Mouse (Mus musculus): Measurements from ENCODE around the gene Tcfl5. TPM values are rescaled to one million over a fixed set of nuclear protein-coding genes. Genes with fewer than 3 reads are reported as not detected.

Gene Tcfl5
- total RNA-seq, 2 experiments from 2014 or later, result not detected

DNA sequence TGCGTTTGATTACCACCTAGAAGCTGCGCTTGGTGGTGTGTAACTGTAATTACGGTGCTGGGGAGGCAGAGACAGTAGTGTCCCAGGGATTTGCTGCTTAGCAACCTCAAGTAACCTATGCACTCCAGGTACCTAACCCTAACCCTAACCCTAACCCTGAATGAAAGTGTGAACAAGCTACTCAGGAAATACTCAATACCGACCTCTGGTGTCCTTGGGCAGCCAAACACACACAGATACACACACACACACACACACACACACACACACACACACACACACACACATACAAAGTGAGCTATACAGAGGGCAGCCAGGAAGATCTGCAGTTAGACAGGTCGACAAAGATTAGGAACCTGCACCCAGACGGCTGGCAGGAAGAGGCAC is 53.8 kb downstream of the Tcfl5 start:
- H3K4me3 ChIP-seq, result peak overlapping the region; percentile 97
- DNase-seq, result no peak
- intact Hi-C loops (cut with DNase I), result loop anchor here (10.0 kb wide), 1 partner anchor 314 kb away; the partner anchor contains the start of gene Cables2
- TF ChIP-seq CTCF (IDR thresholded peaks at IDR 0.05), result no peak
- peak overlapping the region; percentile 95 for H3K27ac ChIP-seq

DNA sequence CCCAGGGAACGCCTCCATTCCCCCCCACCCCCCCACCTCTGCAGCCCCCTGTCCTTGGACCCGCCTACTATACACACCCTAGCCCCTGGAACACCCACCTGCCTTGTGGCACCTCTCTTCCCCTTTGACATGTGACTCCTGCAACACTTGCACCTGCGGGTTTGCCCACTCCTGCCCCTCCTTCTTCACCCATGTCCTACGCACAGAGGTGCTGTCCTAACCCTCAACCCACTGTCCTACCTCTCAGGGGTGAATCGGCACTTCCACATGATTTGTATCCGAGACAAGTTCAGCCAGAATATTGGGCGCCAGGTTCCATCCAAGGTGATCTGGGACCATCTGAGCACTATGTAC is 59.4 kb downstream of the Tcfl5 start:
- peak overlapping the region; percentile 85 for H3K4me3 ChIP-seq
- peak overlapping the region; percentile 98 for H3K27ac ChIP-seq
- intact Hi-C loops (cut with DNase I), result loop anchor here (5.0 to 10.0 kb wide), 2 partner anchors 164 to 308 kb away; partner anchors contain the start of gene Cables2
- no peak for DNase-seq
- no peak for TF ChIP-seq CTCF (IDR thresholded peaks at IDR 0.05)

DNA sequence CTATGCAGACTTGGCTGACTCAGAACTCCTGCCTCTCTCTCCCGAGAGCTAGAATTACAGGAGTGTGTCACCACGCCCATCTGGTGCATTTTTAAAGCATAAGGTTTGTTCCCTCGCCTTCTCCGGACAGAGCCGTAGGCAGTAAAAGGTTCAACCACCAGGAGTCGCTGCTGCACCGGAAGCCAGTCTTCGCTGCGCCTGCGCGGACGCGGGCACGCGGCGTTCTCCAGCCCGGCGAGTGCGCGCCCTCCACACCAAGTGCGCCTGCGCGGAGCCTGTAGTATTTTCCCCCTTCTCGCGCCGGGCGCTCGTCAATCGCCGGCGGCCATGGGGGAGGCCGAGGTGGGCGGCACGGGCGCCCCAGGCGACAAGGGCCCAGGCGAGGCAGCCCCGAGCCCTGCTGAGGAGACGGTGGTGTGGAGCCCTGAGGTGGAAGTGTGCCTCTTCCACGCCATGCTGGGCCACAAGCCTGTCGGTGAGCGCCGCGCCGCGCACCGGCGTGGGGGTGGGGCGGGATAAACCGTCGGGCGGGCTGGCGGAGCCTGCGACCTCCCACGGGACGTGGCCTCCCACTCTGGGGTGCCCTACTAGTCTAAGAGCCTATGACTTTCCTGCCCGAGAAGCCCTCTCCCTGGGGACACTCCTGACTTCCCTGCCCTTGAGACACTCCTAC is 59.9 kb downstream of the Tcfl5 start:
- Histone ChIP-seq H3K4me3 (peak overlapping the region; percentile 85), H3K27ac (peak overlapping the region; percentile 98)
- DNase-seq, result peak; percentile 98
- intact Hi-C loops (cut with DNase I), result loop anchor here (5.0 to 10.0 kb wide), 2 partner anchors 165 to 308 kb away; partner anchors contain the start of gene Cables2
- no peak; the same call in 1 of the 2 replicates for TF ChIP-seq CTCF (IDR thresholded peaks at IDR 0.05)

DNA sequence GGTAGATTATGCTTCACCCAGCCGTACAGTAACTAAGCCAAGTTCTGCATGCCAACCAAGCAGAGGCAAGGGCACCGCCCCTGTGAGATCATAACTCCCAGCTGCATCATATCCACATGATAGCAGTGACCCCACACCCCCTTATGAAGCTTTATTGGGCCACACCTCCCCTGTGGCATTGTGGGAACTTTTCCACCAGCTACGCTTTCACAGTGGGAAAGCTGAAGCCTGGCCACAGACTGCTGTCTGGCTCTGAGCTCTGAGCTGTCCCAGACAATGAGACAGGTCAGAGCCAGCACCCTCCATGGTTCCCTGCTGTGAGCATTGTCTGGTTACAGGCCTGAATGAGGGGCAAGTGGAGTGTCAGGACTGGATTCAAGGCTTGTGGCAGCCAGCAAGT is 61.5 kb downstream of the Tcfl5 start, which contains the start of gene Mrgbp:
Gene Mrgbp (plus strand): TSS at position 303 of the 400 bp plus-strand sequence.
- peak within 1 kb of the TSS; percentile 98; the same call in 1 of the 2 replicates for H3K27ac ChIP-seq
- no peak within 1 kb of the TSS for H3K4me3 ChIP-seq
- no peak for DNase-seq
- no peak for TF ChIP-seq CTCF (IDR thresholded peaks at IDR 0.05)
- intact Hi-C loops (cut with DNase I), result loop anchor here (5.0 to 10.0 kb wide), 2 partner anchors 166 to 306 kb away; partner anchors contain the start of gene Cables2

DNA sequence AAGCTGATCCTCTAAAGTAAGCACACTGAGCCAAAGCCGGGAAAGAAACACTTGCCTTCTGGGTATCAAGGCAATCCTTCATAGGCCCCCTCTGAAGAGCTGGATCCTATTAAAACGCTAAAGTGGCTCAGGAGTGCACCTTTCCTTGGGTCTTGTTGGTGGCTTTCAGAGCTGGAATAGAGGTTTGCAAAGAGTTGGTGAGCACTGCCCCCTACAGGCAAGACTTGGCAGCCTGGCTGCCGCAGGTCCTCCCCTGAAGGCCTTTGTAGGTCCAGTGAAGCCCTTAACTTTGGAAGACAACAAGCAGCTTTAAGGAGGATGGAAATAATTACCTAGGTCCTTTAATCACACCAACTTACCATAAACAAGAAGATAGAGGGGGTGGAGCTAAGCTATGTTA is 63.8 kb downstream of the Tcfl5 start:
- H3K4me3 ChIP-seq, result no peak overlapping the region
- no peak overlapping the region for H3K27ac ChIP-seq
- intact Hi-C loops (cut with DNase I), result loop anchor here (1.0 to 10.0 kb wide), 3 partner anchors 12 to 224 kb away; no protein-coding TSS in a partner anchor
- TF ChIP-seq CTCF (IDR thresholded peaks at IDR 0.05), result peak; percentile 95
- DNase-seq, result peak; percentile 77

DNA sequence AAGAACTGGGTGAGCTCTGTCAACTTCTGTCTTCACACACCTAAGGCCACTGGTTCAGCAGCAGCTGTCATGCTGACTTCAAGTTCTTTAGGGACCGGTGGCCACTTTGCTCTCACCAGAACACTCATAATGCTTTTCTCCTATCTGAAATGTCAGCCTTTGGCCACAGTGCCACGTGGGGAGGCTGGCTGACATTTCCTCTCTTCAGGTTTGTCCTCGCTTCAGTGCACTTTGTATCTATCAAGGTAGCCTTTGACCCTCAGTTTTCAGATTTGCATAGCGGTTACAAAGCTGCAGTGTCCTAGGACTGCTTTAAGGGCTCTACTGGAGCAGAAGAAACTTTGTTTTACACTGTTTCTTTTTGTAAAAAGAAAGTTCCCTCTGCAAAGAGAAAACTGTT is 66.0 kb downstream of the Tcfl5 start:
- intact Hi-C loops (cut with DNase I), result loop anchor here (10.0 kb wide), 1 partner anchor 222 kb away; no protein-coding TSS in a partner anchor
- Histone ChIP-seq H3K4me3 (no peak overlapping the region), H3K27ac (no peak overlapping the region)
- no peak for TF ChIP-seq CTCF (IDR thresholded peaks at IDR 0.05)
- no peak for DNase-seq

Other genes with a start within 250 kb of the Tcfl5 start
- under 1 TPM in 1 of 2 experiments, not detected in 1; 0.15 TPM for gene Slco4a1, start 186.5 kb downstream of the Tcfl5 start, total RNA-seq (2021)
- gene Ntsr1, start 142.7 kb downstream of the Tcfl5 start, total RNA-seq (2021), result not detected
- gene Mrgbp, start 61.4 kb downstream of the Tcfl5 start, total RNA-seq (2021), result 1 to 10 TPM; 4.1 to 5.2 TPM
- 10 to 100 TPM; 20.3 to 24.5 TPM for gene Ogfr, start 53.5 kb downstream of the Tcfl5 start, total RNA-seq (2021)
- not detected for gene Col9a3, start 44.9 kb downstream of the Tcfl5 start, total RNA-seq (2021)
- 10 to 100 TPM; 18.6 to 22.4 TPM for gene Dido1, start 67.3 kb upstream of the Tcfl5 start, total RNA-seq (2021)
- 10 to 100 TPM; 31.1 to 42.1 TPM for gene Gid8, start 67.4 kb upstream of the Tcfl5 start, total RNA-seq (2021)
- gene Slc17a9, start 82.6 kb upstream of the Tcfl5 start, total RNA-seq (2021), result under 1 TPM in 1 of 2 experiments, not detected in 1; 0.33 TPM
- gene Bhlhe23, start 134.2 kb upstream of the Tcfl5 start, total RNA-seq (2021), result not detected